Mouse (Mus musculus): ENCODE data around the gene Trp53tg5.

Gene Trp53tg5

GRCm38 (mm10) chr2:164432541-164433191 lies 40.9 kb downstream of the Trp53tg5 start:
- no peak for DNase-seq (ENCODE audit: low spot score in 2 of 2)

DNA sequence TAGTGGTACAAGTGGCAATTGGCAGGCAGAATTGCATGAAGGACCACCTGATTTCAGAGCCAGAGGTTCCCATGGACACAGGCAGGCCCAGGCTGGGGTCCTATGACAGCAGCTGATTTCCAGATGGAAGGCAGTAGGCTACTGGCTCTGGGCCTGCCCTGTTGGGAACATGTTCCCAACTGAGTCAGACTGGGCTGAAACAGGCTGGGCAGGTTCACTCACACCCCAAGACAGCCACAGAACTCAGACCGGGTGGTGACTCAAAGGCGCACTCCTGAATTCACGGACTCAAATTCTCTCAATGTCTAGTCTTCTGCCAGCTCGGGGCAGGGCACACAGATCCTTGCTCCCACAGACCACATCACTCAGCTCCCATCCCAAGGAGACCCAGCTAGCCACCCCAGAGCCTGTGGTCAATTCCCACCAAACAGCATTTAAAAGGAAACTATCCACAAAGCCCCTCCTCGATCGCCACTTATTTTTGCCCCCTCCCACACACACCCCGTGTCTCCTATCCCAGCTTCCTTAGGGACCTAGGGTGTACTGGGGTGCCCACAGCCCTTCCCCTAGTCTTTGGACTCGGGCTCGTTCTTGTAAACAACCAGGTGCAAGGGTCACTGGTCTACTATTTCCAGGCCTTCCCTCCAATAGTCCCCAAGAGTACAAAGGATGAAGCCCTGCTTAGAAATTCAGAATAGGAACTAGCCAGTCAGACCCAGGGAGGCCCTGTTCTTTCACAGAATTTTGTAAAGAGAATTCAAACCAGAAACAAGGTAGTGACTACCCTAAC lies 41.7 kb downstream of the Trp53tg5 start:
- no peak for DNase-seq (ENCODE audit: low spot score in 2 of 2)

- no peak for DNase-seq (ENCODE audit: low spot score in 2 of 2)
These were observed 42.8 kb downstream of the Trp53tg5 start for GRCm38 (mm10) chr2:164430697-164431096.

- no peak for DNase-seq (ENCODE audit: low spot score in 2 of 2)
These were observed 43.5 kb downstream of the Trp53tg5 start for GRCm38 (mm10) chr2:164429881-164430615.

DNA sequence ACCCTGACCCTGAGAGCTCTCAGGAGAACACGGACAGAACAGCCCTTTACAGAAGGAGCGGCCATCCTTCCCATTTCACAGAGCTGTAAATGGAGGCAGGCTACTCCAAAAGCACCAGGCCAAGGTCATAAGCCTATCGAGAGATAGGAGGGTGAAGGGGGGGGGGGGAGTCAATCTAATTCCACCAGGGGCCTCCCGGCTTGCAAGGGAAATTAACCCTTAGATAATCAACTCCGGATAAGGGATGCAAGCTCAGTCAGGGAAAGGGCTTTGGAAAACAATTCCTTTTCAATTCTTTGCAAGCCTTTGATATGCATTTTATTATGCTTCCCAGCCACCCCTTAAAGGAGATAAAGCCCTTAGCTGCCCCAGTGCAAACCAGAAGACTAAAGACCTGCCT lies 45.1 kb downstream of the Trp53tg5 start:
- DNase-seq (ENCODE audit: low spot score in 2 of 2): no peak

GRCm38 (mm10) chr2:164426952-164427351 lies 46.6 kb downstream of the Trp53tg5 start:
- no peak for DNase-seq (ENCODE audit: low spot score in 2 of 2)

DNA sequence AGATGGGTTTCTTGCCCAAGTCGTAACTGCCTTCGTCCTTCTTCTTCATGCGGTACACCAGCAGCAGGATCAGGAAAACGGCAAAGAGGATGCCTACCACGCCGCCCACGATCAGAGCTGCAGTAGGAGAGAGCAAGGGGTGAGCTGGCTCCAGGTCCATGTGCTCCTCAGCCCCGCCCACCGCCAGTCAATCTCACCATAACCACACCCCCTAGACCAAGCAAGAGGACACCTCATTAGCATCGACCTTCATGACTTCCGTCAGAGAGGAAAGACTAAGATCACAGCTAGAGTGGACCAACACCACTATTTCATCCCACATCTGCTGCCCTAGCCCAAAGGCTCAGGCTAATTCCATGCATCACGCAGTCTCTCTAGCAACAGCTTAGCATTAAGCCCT lies 47.4 kb downstream of the Trp53tg5 start:
- no peak for DNase-seq (ENCODE audit: low spot score in 2 of 2)

- DNase-seq (ENCODE audit: low spot score in 2 of 2): no peak
These were observed 48.1 kb downstream of the Trp53tg5 start for GRCm38 (mm10) chr2:164425401-164425800.

- DNase-seq (ENCODE audit: low spot score in 2 of 2): no peak
These were observed 49.1 kb downstream of the Trp53tg5 start for GRCm38 (mm10) chr2:164424406-164424805.

DNA sequence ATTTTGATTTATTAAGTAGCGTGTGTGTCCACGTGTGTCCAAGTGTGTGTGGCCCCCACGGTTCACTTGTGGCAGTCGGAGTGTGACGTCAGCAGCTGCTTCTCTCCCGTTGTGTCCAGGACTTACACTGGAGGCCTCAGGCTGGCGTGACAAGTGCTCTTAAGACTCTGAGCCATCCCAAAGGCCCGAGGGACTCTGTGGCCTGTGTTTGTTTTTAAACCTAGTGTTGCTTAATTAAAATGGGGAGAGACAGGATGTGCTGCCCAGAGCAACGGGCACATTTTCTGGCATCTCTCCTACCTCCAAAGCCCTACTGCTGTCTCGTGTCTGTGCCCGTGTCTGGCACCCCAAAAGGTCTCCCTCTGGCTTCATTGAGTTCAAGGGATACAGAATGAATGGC lies 50.1 kb downstream of the Trp53tg5 start:
- DNase-seq (ENCODE audit: low spot score in 2 of 2): no peak

DNA sequence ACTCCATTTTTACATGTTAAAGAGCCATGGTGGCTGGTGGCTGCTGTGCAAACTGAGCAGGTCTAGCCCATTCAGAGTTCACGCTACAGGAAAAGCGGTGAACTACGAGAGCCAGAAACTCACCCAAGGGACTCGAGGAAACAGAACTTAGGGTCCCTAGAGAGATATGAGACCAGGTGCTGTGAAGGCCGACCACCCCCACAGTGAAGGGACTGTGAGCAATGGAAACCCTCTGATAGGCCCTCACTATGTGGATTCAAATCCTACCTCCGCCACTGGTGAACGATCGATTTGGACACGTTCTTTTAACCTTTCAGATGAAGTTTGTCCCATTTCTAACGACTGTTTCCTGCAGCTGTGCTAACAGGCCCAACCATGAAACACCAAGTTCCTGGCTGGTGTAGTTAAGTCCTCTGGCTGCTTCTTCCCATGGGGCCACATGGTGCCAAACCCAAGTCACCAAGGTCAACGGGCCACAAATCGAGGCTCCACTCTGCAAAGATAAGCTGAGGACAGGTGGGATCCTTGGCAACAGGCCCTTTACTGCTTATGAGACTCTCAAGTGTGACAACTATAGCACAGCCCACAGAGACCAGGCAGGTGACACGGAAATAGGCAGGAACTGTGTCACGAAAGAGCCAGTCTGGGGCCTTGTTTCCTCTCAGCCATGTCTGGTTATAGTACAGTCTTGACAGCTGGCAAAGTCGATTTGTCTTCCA lies 50.7 kb downstream of the Trp53tg5 start:
- no peak for DNase-seq (ENCODE audit: low spot score in 2 of 2)

GRCm38 (mm10) chr2:164421979-164422378 lies 51.5 kb downstream of the Trp53tg5 start:
- no peak for DNase-seq (ENCODE audit: low spot score in 2 of 2)

GRCm38 (mm10) chr2:164421306-164421705 lies 52.2 kb downstream of the Trp53tg5 start:
- no peak for DNase-seq (ENCODE audit: low spot score in 2 of 2)
